Mouse (Mus musculus) CH12.LX (cell line): ENCODE data around the gene Fkbp14. TPM values are rescaled to one million over a fixed set of nuclear protein-coding genes. Genes with fewer than 3 reads are reported as not detected.
A peak's percentile ranks its signal among the peaks of the same experiment; 100 is the strongest.

Experiments used
- DNase-seq: peaks from one replicate; pipeline ENCODE4 v3.0.0-alpha.2; 2013; ENCODE audit errors: extremely low read depth
- H3K27ac ChIP-seq: 2 replicates; pipeline ENCODE4 v1.5.1; 2012; ENCODE audit warnings: low read depth, mild to moderate bottlenecking, control low read depth, moderate library complexity; ENCODE audit not compliant: insufficient read depth
- H3K27me3 ChIP-seq: replicated peaks from 2 replicates; pipeline ENCODE3; 2012; ENCODE audit warnings: inconsistent platforms
- H3K36me3 ChIP-seq, 2 experiments: replicated peaks in 1 of 2; 2 replicates each; pipeline versions ENCODE3 to v1.6.1; 2012; ENCODE audit warnings: inconsistent platforms in 1 of 2, low read length in 1 of 2, mild to moderate bottlenecking in 1 of 2, mixed read lengths in 1 of 2, moderate library complexity in 1 of 2; ENCODE audit not compliant: control insufficient read depth in 1 of 2, insufficient read depth in 1 of 2
- H3K4me1 ChIP-seq, 2 experiments: 2 replicates each; pipeline ENCODE4 v1.6.1; 2012; ENCODE audit warnings: inconsistent platforms in 1 of 2, moderate library complexity in 1 of 2; ENCODE audit not compliant: insufficient read depth in 2 of 2, control insufficient read depth in 1 of 2
- H3K4me2 ChIP-seq: 2 replicates; pipeline ENCODE4 v1.6.1; 2012; ENCODE audit warnings: low read depth, mild to moderate bottlenecking, control low read depth; ENCODE audit not compliant: poor library complexity, insufficient read depth, severe bottlenecking
- H3K4me3 ChIP-seq, 3 experiments: fragments of 150-350 bp in 1 of 3; sonication (generic) in 1 of 3; replicated peaks in 1 of 3; 2 replicates each; pipeline versions ENCODE3 to v1.5.1; 2011 to 2012; ENCODE audit warnings: low read depth in 2 of 3, low read length in 2 of 3, mild to moderate bottlenecking in 2 of 3, moderate library complexity in 2 of 3, control low read depth in 1 of 3, improper control_type of control experiment in 1 of 3, inconsistent platforms in 1 of 3, mixed read lengths in 1 of 3; ENCODE audit not compliant: poor library complexity in 1 of 3
- H3K79me2 ChIP-seq: replicated peaks from 2 replicates; pipeline ENCODE4 v1.6.1; 2012; ENCODE audit warnings: mild to moderate bottlenecking, moderate library complexity; ENCODE audit not compliant: control insufficient read depth, poor library complexity, insufficient read depth, severe bottlenecking; ENCODE audit errors: extremely low read depth
- H3K9ac ChIP-seq: 2 replicates; pipeline ENCODE4 v1.6.1; 2012; ENCODE audit warnings: low read depth, mild to moderate bottlenecking, control low read depth, moderate library complexity; ENCODE audit not compliant: insufficient read depth
- H3K9me3 ChIP-seq: replicated peaks from 2 replicates; pipeline ENCODE3; 2012; ENCODE audit warnings: low read length, inconsistent platforms, mixed read lengths
- CHD1 ChIP-seq: IDR thresholded peaks from 2 replicates; pipeline ENCODE4 v1.6.1; 2012; ENCODE audit warnings: low read depth, low read length, improper control_type of control experiment, inconsistent platforms
- CTCF ChIP-seq, 2 experiments: IDR thresholded peaks in 1 of 2; conservative IDR thresholded peaks in 1 of 2; 2 replicates each; pipeline ENCODE4 v1.5.1; 2011 to 2012; ENCODE audit warnings: low read depth in 2 of 2, low read length in 2 of 2, improper control_type of control experiment in 1 of 2, inconsistent platforms in 1 of 2, mild to moderate bottlenecking in 1 of 2, moderate library complexity in 1 of 2
- E2F4 ChIP-seq: IDR thresholded peaks from 2 replicates; pipeline ENCODE4 v1.6.1; 2011; ENCODE audit warnings: low read depth, low read length, improper control_type of control experiment; ENCODE audit not compliant: insufficient replicate concordance
- GABPA ChIP-seq: IDR thresholded peaks from 2 replicates; pipeline ENCODE4 v1.6.1; 2012; ENCODE audit warnings: low read depth, low read length, improper control_type of control experiment, inconsistent platforms; ENCODE audit not compliant: insufficient replicate concordance
- HCFC1 ChIP-seq: IDR thresholded peaks from 2 replicates; pipeline ENCODE4 v1.6.1; 2012; ENCODE audit warnings: low read depth, mild to moderate bottlenecking, inconsistent platforms, low read length, improper control_type of control experiment
- IRF4 ChIP-seq: IDR thresholded peaks from 2 replicates; pipeline ENCODE4 v1.6.1; 2014; ENCODE audit warnings: low read depth, mild to moderate bottlenecking, inconsistent platforms, low read length, improper control_type of control experiment
- MXI1 ChIP-seq: IDR thresholded peaks from 2 replicates; pipeline ENCODE4 v1.6.1; 2011; ENCODE audit warnings: mild to moderate bottlenecking, low read depth, low read length, improper control_type of control experiment
- NRF1 ChIP-seq: IDR thresholded peaks from 2 replicates; pipeline ENCODE4 v1.6.1; 2014; ENCODE audit warnings: low read depth, mild to moderate bottlenecking, inconsistent platforms, low read length, improper control_type of control experiment, moderate library complexity
- PAX5 ChIP-seq: IDR thresholded peaks from 2 replicates; pipeline ENCODE4 v1.6.1; 2012; ENCODE audit warnings: low read length, inconsistent platforms, mixed read lengths
- RAD21 ChIP-seq: IDR thresholded peaks from 2 replicates; pipeline ENCODE4 v1.6.1; 2011; ENCODE audit warnings: low read depth, mild to moderate bottlenecking, low read length, improper control_type of control experiment, moderate library complexity
- RCOR1 ChIP-seq: conservative IDR thresholded peaks from 2 replicates; pipeline ENCODE4 v1.6.1; 2012; ENCODE audit warnings: low read depth, mild to moderate bottlenecking, inconsistent platforms, low read length, improper control_type of control experiment
- SMC3 ChIP-seq: IDR thresholded peaks from 2 replicates; pipeline ENCODE4 v1.6.1; 2011; ENCODE audit warnings: low read depth, low read length, improper control_type of control experiment
- TBP ChIP-seq: conservative IDR thresholded peaks from 2 replicates; pipeline ENCODE4 v1.6.1; 2011; ENCODE audit warnings: low read depth, low read length, improper control_type of control experiment
- UBTF ChIP-seq: IDR thresholded peaks from 2 replicates; pipeline ENCODE4 v1.6.1; 2012; ENCODE audit warnings: low read depth, mild to moderate bottlenecking, inconsistent platforms, low read length, improper control_type of control experiment, moderate library complexity
- ZC3H11A ChIP-seq: IDR thresholded peaks from 2 replicates; pipeline ENCODE4 v1.6.1; 2012; ENCODE audit warnings: low read depth, mild to moderate bottlenecking, inconsistent platforms, low read length, improper control_type of control experiment
- ZMIZ1 ChIP-seq: IDR thresholded peaks from 2 replicates; pipeline ENCODE4 v1.6.1; 2012; ENCODE audit warnings: low read depth, mild to moderate bottlenecking, inconsistent platforms, low read length, improper control_type of control experiment
- dilution Hi-C: fragments of 300-500 bp; cut with MboI; formaldehyde crosslinking; loops from 2 replicates; pipeline ENCODE4 v1.14.3; 2020; ENCODE audit warnings: low sequenced_read_pairs; ENCODE audit not compliant: extremely low pct_unique_long_range_greater_than_20kb, extremely low pct_ligation_motif_present
- in situ Hi-C: fragments of 300-500 bp; cut with MboI; formaldehyde crosslinking; loops from 3 replicates; pipeline ENCODE4 v1.14.3; 2019; ENCODE audit warnings: low sequenced_read_pairs, low pct_ligation_motif_present, low pct_unique_long_range_greater_than_20kb, mixed read lengths
- polyA plus RNA-seq: library from polyadenylated mRNA; unstranded; fragments of >175 nt; gene quantifications from 2 replicates; pipeline ENCODE4 v1.2.1, GENCODE M21; 2012; ENCODE audit warnings: low read depth; ENCODE audit not compliant: insufficient read length
- total RNA-seq, 2 experiments: library from RNA; depleted of rRNA; stranded (reverse); fragments of 300-350 nt in 1 of 2; fragments of >200 nt in 1 of 2; gene quantifications; 2 replicates each; pipeline ENCODE4 v1.2.3; 2012 to 2014

The Fkbp14 gene
- total and polyA plus RNA-seq, 3 experiments: 0.50 to 0.95 (median 0.68) TPM

GRCm38 (mm10) chr6:54639877-54640276 is 42.8 kb upstream of the Fkbp14 start:
- TF ChIP-seq NRF1 (no peak), UBTF (no peak), HCFC1 (no peak), ZMIZ1 (no peak), CHD1 (no peak), TBP (no peak), PAX5 (no peak), RAD21 (no peak), E2F4 (no peak), GABPA (no peak), IRF4 (no peak)
- TF ChIP-seq, all 38 proteins: peak for 0
- dilution Hi-C loops: no loop called here
- DNase-seq: no peak

DNA sequence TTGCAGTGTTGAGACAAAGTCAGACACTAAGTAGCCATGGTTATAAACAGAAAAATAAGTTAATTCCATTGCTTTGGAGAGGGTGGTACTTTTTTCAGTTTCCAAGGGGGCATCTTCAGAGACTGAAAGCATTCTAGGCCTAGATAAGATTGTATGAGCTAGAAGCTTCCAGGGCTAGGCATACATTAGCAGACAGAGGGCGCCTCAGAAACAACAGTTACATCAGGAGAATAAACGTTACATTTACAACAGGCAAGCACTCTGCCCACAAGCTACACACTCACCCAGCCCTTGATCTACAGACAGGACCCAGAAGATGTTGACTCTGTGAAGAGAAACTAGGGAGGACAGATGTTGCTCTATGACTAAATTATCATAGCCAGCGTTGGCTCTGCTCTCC is 34.4 kb upstream of the Fkbp14 start:
- in situ Hi-C loops: no loop called here
- TF ChIP-seq RCOR1 (no peak), RAD21 (peak; percentile 25), CTCF (conservative IDR thresholded peaks at IDR 0.05 in 1 of 2, IDR thresholded peaks at IDR 0.05 in 1 of 2; ENCODE audit: low read depth in 2 of 2, low read length in 2 of 2) (peak in 1 of 2 experiments; percentile 52; a peak in 2 of 4 replicates), MXI1 (no peak), SMC3 (peak; percentile 42), ZC3H11A (no peak)
- Histone ChIP-seq H3K9ac (no peak overlapping the region), H3K4me2 (no peak overlapping the region), H3K4me3 (no peak overlapping the region), H3K4me1 (peaks cover 0 to 9% of the 10 kb centered on the region in 2 experiments; a peak in 2 of 4 replicates), H3K36me3 (peaks cover 5 to 34% of the 10 kb centered on the region in 2 experiments), H3K79me2 (no peaks in the 10 kb centered on the region), H3K9me3 (no peaks in the 10 kb centered on the region), H3K27me3 (no peaks in the 10 kb centered on the region), H3K27ac (no peak overlapping the region)
- dilution Hi-C loops: no loop called here
- peak; percentile 6 for DNase-seq

More at GRCm38 (mm10) chr6:54639877-54640276, 42.8 kb upstream of the Fkbp14 start:
- no peak overlapping the region for H3K9ac ChIP-seq
- no peaks in the 10 kb centered on the region for H3K9me3 ChIP-seq
- no peak overlapping the region for H3K27ac ChIP-seq
- no peak overlapping the region for H3K4me2 ChIP-seq
- no peaks in the 10 kb centered on the region; the same call in 1 of the 2 replicates for H3K79me2 ChIP-seq
- H3K4me3 ChIP-seq: no peak overlapping the region
- H3K27me3 ChIP-seq: no peaks in the 10 kb centered on the region
- in situ Hi-C loops: no loop called here
- no peaks in the 10 kb centered on the region for H3K4me1 ChIP-seq
- H3K36me3 ChIP-seq: peaks cover 2 to 20% of the 10 kb centered on the region in 2 experiments
